Mouse (Mus musculus) stomach, postnatal 0 days (tissue): Measurements from ENCODE around the gene Gjc1. TPM values are rescaled to one million over a fixed set of nuclear protein-coding genes. Genes with fewer than 3 reads are reported as not detected.

Experiments
- ATAC-seq: fragments of 200-750 bp; cut with Nextera tagmentation; 2 replicates; pipeline ENCODE4 v1.8.0; 2017; ENCODE audit not compliant: low FRiP score, low TSS enrichment
- DNase-seq: peaks from one replicate; pipeline ENCODE4 v3.0.0-alpha.2; 2016; ENCODE audit warnings: low spot score
- H3K27ac ChIP-seq: fragments of 300-500 bp; sonication (generic); replicated peaks from 2 replicates; pipeline ENCODE4 v1.5.1; 2014; ENCODE audit warnings: mild to moderate bottlenecking, control low read depth
- H3K27me3 ChIP-seq: fragments of 300-500 bp; sonication (generic); 2 replicates; pipeline ENCODE4 v1.6.1; 2014; ENCODE audit warnings: low read length; ENCODE audit not compliant: control insufficient read depth, insufficient read depth
- H3K36me3 ChIP-seq: fragments of 300-500 bp; sonication (generic); 2 replicates; pipeline ENCODE4 v1.6.1; 2014; ENCODE audit warnings: low read length, mixed read lengths; ENCODE audit not compliant: control insufficient read depth, insufficient read depth
- H3K4me1 ChIP-seq: fragments of 300-500 bp; sonication (generic); replicated peaks from 2 replicates; pipeline ENCODE4 v1.6.1; 2014; ENCODE audit warnings: antibody characterized with exemption; ENCODE audit not compliant: control insufficient read depth, insufficient read depth
- H3K4me2 ChIP-seq: fragments of 300-500 bp; sonication (generic); replicated peaks from 2 replicates; pipeline ENCODE4 v1.6.1; 2014; ENCODE audit warnings: low read depth, mild to moderate bottlenecking, control low read depth, moderate library complexity
- H3K4me3 ChIP-seq: fragments of 300-500 bp; sonication (generic); 2 replicates; pipeline ENCODE4 v1.5.1; 2014; ENCODE audit warnings: low read depth, low read length, control low read depth
- H3K9ac ChIP-seq: fragments of 300-500 bp; sonication (generic); 2 replicates; pipeline ENCODE4 v1.6.1; 2014; ENCODE audit warnings: mild to moderate bottlenecking, low read length, control low read depth, mixed read lengths
- H3K9me3 ChIP-seq: fragments of 300-500 bp; sonication (generic); 2 replicates; pipeline ENCODE4 v1.6.1; 2016; ENCODE audit warnings: low read length; ENCODE audit not compliant: control insufficient read depth
- CTCF ChIP-seq: IDR thresholded peaks from 2 replicates; pipeline ENCODE4 v1.5.1; 2016; ENCODE audit warnings: antibody characterized with exemption, low read depth, mild to moderate bottlenecking, moderate library complexity
- EP300 ChIP-seq: optimal IDR thresholded peaks from 2 replicates; pipeline ENCODE3; 2016; ENCODE audit warnings: antibody characterized with exemption
- WGBS: fragments of 180-500 bp; shearing (Covaris S2); extraction: QIAGEN DNeasy Blood & Tissue Kit; methylation state at CpG from one replicate; pipeline ENCODE4 v1.1.7; 2014; 5-methylcytosine and 5-hydroxymethylcytosine counted together
- polyA plus RNA-seq: library from polyadenylated mRNA; unstranded; fragments of >200 nt; fragmentation: Nextera tagmentation; extraction: Ambion mirVana; gene quantifications from 2 replicates; pipeline ENCODE4 v1.2.1, GENCODE M21; 2015

Gene Gjc1
- polyA plus RNA-seq, 1 experiment from 2014 or later: 21.1 TPM

DNA sequence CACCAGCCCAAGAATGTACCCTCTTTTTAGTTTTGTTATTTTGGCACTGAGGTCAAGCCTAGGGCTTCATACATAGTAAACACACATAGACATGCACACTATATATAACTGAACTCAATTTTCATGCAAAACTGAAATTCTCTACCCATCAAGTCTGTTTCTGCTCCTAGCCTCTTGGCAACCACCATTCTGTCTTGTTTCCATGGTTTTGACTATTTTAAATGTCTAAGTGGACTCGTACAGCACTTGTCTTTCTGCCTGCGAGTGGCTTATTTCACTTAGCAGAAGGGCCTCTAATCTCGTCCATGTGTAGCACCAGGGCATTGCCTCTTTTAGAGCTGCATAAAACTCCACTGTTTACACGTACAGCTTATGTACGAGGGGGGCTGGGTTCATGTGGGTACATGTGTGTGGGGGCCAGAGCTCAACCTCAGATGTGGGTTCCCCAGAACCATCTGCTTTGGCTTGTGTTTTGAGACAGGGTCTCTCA lies 31.8 kb downstream of the Gjc1 start:
- Histone ChIP-seq H3K9ac (no peak overlapping the region), H3K27me3 (no peaks in the 10 kb centered on the region), H3K4me1 (no peaks in the 10 kb centered on the region), H3K4me2 (no peak overlapping the region), H3K9me3 (no peaks in the 10 kb centered on the region), H3K4me3 (no peak overlapping the region), H3K27ac (no peak overlapping the region), H3K36me3 (no peaks in the 10 kb centered on the region)
- ATAC-seq (no peak), DNase-seq (no peak)
- 71% methylated on average over 5 of the region's 5 CpGs for WGBS
- no peak for TF ChIP-seq CTCF
- no peak for TF ChIP-seq EP300

GRCm38 (mm10) chr11:102783443-102783842 lies 36.1 kb downstream of the Gjc1 start:
- Histone ChIP-seq H3K36me3 (no peaks in the 10 kb centered on the region), H3K27ac (no peak overlapping the region), H3K9me3 (no peaks in the 10 kb centered on the region), H3K4me3 (no peak overlapping the region), H3K4me2 (no peak overlapping the region), H3K27me3 (no peaks in the 10 kb centered on the region), H3K9ac (no peak overlapping the region), H3K4me1 (no peaks in the 10 kb centered on the region)
- no peak for TF ChIP-seq CTCF
- TF ChIP-seq EP300: no peak
- 49% methylated on average over 7 of the region's 7 CpGs for WGBS
- DNase-seq (no peak), ATAC-seq (no peak)

DNA sequence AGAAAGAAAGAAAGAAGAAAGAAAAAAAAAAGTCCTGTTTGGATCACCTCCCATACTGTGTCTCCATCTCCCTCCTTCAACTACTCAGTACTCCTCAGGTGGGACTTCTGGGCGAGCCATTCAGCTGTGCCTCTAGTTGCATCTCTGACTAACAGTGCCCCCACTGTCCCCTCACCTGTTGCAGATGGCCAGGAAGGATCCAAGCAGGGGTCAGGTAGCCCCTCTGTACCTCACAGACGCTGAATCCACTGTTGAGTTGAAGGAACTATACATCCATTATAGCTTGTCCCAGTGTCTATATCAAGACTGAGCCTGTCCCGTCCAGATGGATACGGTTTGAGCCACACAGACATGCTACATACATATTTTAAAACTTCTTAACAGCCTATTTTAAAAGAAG lies 38.0 kb downstream of the Gjc1 start:
- 80% methylated on average over 4 of the region's 4 CpGs for WGBS
- DNase-seq (no peak), ATAC-seq (no peak)
- no peaks in the 10 kb centered on the region for H3K27me3 ChIP-seq
- no peak overlapping the region for H3K4me3 ChIP-seq
- no peak overlapping the region for H3K9ac ChIP-seq
- no peak overlapping the region for H3K27ac ChIP-seq
- H3K36me3 ChIP-seq: no peaks in the 10 kb centered on the region
- H3K4me1 ChIP-seq: no peaks in the 10 kb centered on the region
- TF ChIP-seq EP300: no peak
- TF ChIP-seq CTCF: no peak
- H3K4me2 ChIP-seq: no peak overlapping the region
- no peaks in the 10 kb centered on the region for H3K9me3 ChIP-seq

- H3K27ac ChIP-seq: no peak overlapping the region
- H3K4me2 ChIP-seq: no peak overlapping the region
- no peaks in the 10 kb centered on the region for H3K9me3 ChIP-seq
- no peaks in the 10 kb centered on the region for H3K36me3 ChIP-seq
- no peaks in the 10 kb centered on the region for H3K27me3 ChIP-seq
- ATAC-seq (no peak), DNase-seq (no peak)
- no peaks in the 10 kb centered on the region for H3K4me1 ChIP-seq
- no peak overlapping the region for H3K4me3 ChIP-seq
- TF ChIP-seq EP300 (no peak), CTCF (no peak)
- no peak overlapping the region for H3K9ac ChIP-seq
- 48% methylated on average over 10 of the region's 10 CpGs for WGBS
Observed at GRCm38 (mm10) chr11:102780986-102781351, 38.5 kb downstream of the Gjc1 start.

- Histone ChIP-seq H3K4me2 (no peak overlapping the region), H3K9ac (no peak overlapping the region), H3K4me1 (no peaks in the 10 kb centered on the region), H3K27ac (no peak overlapping the region), H3K9me3 (no peaks in the 10 kb centered on the region), H3K36me3 (no peaks in the 10 kb centered on the region), H3K4me3 (no peak overlapping the region), H3K27me3 (no peaks in the 10 kb centered on the region)
- TF ChIP-seq EP300 (no peak), CTCF (no peak)
- 52% methylated on average over 11 of the region's 11 CpGs for WGBS
- DNase-seq: no peak
- ATAC-seq: no peak
Observed at GRCm38 (mm10) chr11:102780271-102780985, 39.1 kb downstream of the Gjc1 start.

GRCm38 (mm10) chr11:102779824-102780223 lies 39.7 kb downstream of the Gjc1 start:
- H3K9ac ChIP-seq: no peak overlapping the region
- H3K36me3 ChIP-seq: no peaks in the 10 kb centered on the region
- DNase-seq (no peak), ATAC-seq (no peak)
- no peaks in the 10 kb centered on the region for H3K9me3 ChIP-seq
- TF ChIP-seq EP300 (no peak), CTCF (no peak)
- no peak overlapping the region for H3K4me2 ChIP-seq
- H3K4me1 ChIP-seq: no peaks in the 10 kb centered on the region
- no peaks in the 10 kb centered on the region for H3K27me3 ChIP-seq
- H3K27ac ChIP-seq: 0 out of 2 replicates have a peak overlapping the region, but pooled peaks have one; percentile 2
- WGBS: 56% methylated on average over 7 of the region's 7 CpGs
- no peak overlapping the region for H3K4me3 ChIP-seq
